Comparison of ENCODE assay signal across 7 mouse cellular contexts in the genomic region with DNA sequence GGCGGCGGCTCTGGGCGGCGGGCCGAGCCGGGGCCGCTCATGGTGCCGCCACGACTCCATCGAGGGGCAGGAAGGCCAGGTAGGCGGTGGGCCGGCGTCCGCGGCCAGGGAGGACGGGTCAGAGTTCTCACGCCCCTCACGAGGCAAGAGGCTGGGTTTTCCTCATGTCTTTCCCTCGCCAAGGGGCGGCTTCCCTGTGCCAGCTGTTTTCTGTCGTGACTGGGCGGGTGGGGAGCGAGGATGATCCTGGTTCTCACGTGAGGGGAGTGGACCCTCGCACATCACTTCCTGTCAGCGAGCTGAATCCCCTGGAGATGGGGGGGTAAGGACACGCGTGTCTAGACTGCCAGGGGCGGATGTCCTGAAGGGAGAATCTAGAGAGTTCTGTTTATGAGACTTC. TPM values are rescaled to one million over a fixed set of nuclear protein-coding genes. Genes with fewer than 3 reads are reported as not detected.
DNase-seq lines count a peak whose midpoint lies in the region; ATAC-seq and TF ChIP-seq lines count a peak whose summit lies in the region.

No protein-coding gene starts in this region.

- peak; percentile 4; the same call in 1 of the 2 replicates for ATAC-seq in heart, embryonic 14.5 days (ENCODE audit: insufficient number of reproducible peaks, insufficient read depth, low FRiP score, low read depth)
- ATAC-seq in stomach, embryonic 14.5 days (ENCODE audit: insufficient number of reproducible peaks, insufficient read depth, low FRiP score, low read depth) = peak; percentile 26; the same call in 1 of the 2 replicates

- 15% methylated on average over 29 of the region's 29 CpGs for WGBS in thymus, adult 2 months
- under 1% methylated on average over 29 of the region's 29 CpGs for WGBS in embryonic facial prominence, embryonic 10.5 days
- under 1% methylated on average over 28 of the region's 29 CpGs for WGBS in heart, embryonic 14.5 days
- WGBS in stomach, embryonic 14.5 days = under 1% methylated on average over 28 of the region's 29 CpGs

- TF ChIP-seq CTCF in thymus, adult 2 months (IDR thresholded peaks at IDR 0.05; ENCODE audit: borderline replicate concordance, control insufficient read depth, extremely low read depth, insufficient read depth, low read length, poor library complexity) = no peak

- H3K4me3 ChIP-seq in thymus, adult 2 months (ENCODE audit: control insufficient read depth, insufficient read depth, low read length) = peak overlapping the region; percentile 54
- H3K4me3 ChIP-seq in embryonic facial prominence, embryonic 10.5 days = peak overlapping the region; percentile 87
- H3K4me3 ChIP-seq in heart, embryonic 14.5 days (ENCODE audit: control insufficient read depth in 1 of 2, insufficient read depth in 1 of 2, low read depth in 1 of 2, low read length in 2 of 2) = peak overlapping the region; percentile 75 to 87
- peak overlapping the region; percentile 98 for H3K4me3 ChIP-seq in megakaryocyte, embryonic 14.5 days (replicated peaks)
- peak overlapping the region; percentile 80 for H3K4me3 ChIP-seq in stomach, embryonic 14.5 days (ENCODE audit: low read depth, low read length)

- no peaks in the 10 kb centered on the region for H3K9me3 ChIP-seq in embryonic facial prominence, embryonic 10.5 days
- no peaks in the 10 kb centered on the region for H3K9me3 ChIP-seq in heart, embryonic 14.5 days (ENCODE audit: control insufficient read depth, low read length)
- no peaks in the 10 kb centered on the region for H3K9me3 ChIP-seq in megakaryocyte, embryonic 14.5 days
- no peaks in the 10 kb centered on the region for H3K9me3 ChIP-seq in stomach, embryonic 14.5 days (ENCODE audit: control insufficient read depth, low read depth, low read length)

- peak overlapping the region; percentile 85 for H3K4me2 ChIP-seq in heart, embryonic 14.5 days (ENCODE audit: low read length)
- peak overlapping the region; percentile 59 for H3K4me2 ChIP-seq in stomach, embryonic 14.5 days (replicated peaks; ENCODE audit: low read depth, low read length)

- H3K4me1 ChIP-seq in thymus, adult 2 months (replicated peaks; ENCODE audit: control insufficient read depth, insufficient read depth, low read length) = peaks cover 10% of the 10 kb centered on the region
- H3K4me1 ChIP-seq in embryonic facial prominence, embryonic 10.5 days = peaks cover 15% of the 10 kb centered on the region
- peaks cover 6 to 15% of the 10 kb centered on the region in 2 experiments for H3K4me1 ChIP-seq in heart, embryonic 14.5 days (ENCODE audit: control insufficient read depth in 2 of 2, insufficient read depth in 2 of 2, low read length in 2 of 2)
- H3K4me1 ChIP-seq in megakaryocyte, embryonic 14.5 days = peaks cover 36% of the 10 kb centered on the region
- peaks cover 13% of the 10 kb centered on the region for H3K4me1 ChIP-seq in stomach, embryonic 14.5 days (ENCODE audit: control insufficient read depth, insufficient read depth, low read length)

- DNase-seq in thymus, adult 2 months = peak; percentile 9
- no peak for DNase-seq in thymus, postnatal 10 days (ENCODE audit: low spot score in 2 of 2)
- DNase-seq in embryonic facial prominence, embryonic 10.5 days (ENCODE audit: low spot score) = no peak
- DNase-seq in left cerebral cortex, postnatal 10 days (ENCODE audit: extremely low spot score in 1 of 2, low spot score in 2 of 2) = peak; percentile 63 to 85

- no peak overlapping the region for H3K27ac ChIP-seq in thymus, adult 2 months (ENCODE audit: control insufficient read depth, insufficient read depth, low read length)
- peak overlapping the region; percentile 90 for H3K27ac ChIP-seq in embryonic facial prominence, embryonic 10.5 days (replicated peaks)
- peak overlapping the region; percentile 88 to 91 for H3K27ac ChIP-seq in heart, embryonic 14.5 days (replicated peaks in 1 of 2; ENCODE audit: control insufficient read depth in 1 of 2, insufficient read depth in 1 of 2, low read depth in 2 of 2, low read length in 2 of 2)
- H3K27ac ChIP-seq in stomach, embryonic 14.5 days (ENCODE audit: low read length) = peak overlapping the region; percentile 95

- no peaks in the 10 kb centered on the region for H3K36me3 ChIP-seq in thymus, adult 2 months (ENCODE audit: control insufficient read depth, insufficient read depth, low read length)
- no peaks in the 10 kb centered on the region for H3K36me3 ChIP-seq in embryonic facial prominence, embryonic 10.5 days (replicated peaks)
- H3K36me3 ChIP-seq in heart, embryonic 14.5 days (ENCODE audit: control insufficient read depth, insufficient read depth, low read length) = peaks cover 32% of the 10 kb centered on the region
- peaks cover 32% of the 10 kb centered on the region for H3K36me3 ChIP-seq in megakaryocyte, embryonic 14.5 days (replicated peaks; ENCODE audit: low read length)
- H3K36me3 ChIP-seq in stomach, embryonic 14.5 days (ENCODE audit: control insufficient read depth, insufficient read depth, low read length) = peaks cover 2% of the 10 kb centered on the region; the same call in 1 of the 2 replicates

- no peak for TF ChIP-seq POLR2A in thymus, adult 2 months (IDR thresholded peaks at IDR 0.05; ENCODE audit: control insufficient read depth, extremely low read depth, insufficient read depth, low read length, poor library complexity)

- intact Hi-C loops in left cerebral cortex, postnatal 10 days (cut with DNase I) = loop anchor here (2.0 to 5.0 kb wide), 2 partner anchors 126 to 159 kb away; a partner anchor contains a TSS

- no peaks in the 10 kb centered on the region; the same call in 1 of the 2 replicates for H3K27me3 ChIP-seq in thymus, adult 2 months (ENCODE audit: control insufficient read depth, insufficient read depth, low read length)
- H3K27me3 ChIP-seq in embryonic facial prominence, embryonic 10.5 days (replicated peaks; ENCODE audit: low read depth, poor library complexity, severe bottlenecking) = no peaks in the 10 kb centered on the region
- no peaks in the 10 kb centered on the region for H3K27me3 ChIP-seq in heart, embryonic 14.5 days (ENCODE audit: control insufficient read depth, insufficient read depth, low read length)
- H3K27me3 ChIP-seq in megakaryocyte, embryonic 14.5 days (replicated peaks) = no peaks in the 10 kb centered on the region
- no peaks in the 10 kb centered on the region for H3K27me3 ChIP-seq in stomach, embryonic 14.5 days (ENCODE audit: control insufficient read depth, insufficient read depth, low read length)

- H3K9ac ChIP-seq in heart, embryonic 14.5 days (ENCODE audit: low read length) = peak overlapping the region; percentile 93
- H3K9ac ChIP-seq in stomach, embryonic 14.5 days (replicated peaks; ENCODE audit: low read depth, low read length) = peak overlapping the region; percentile 92

RNA-seq across cellular contexts. Expression of a gene that starts 0.8 kb away (rescaled TPM):
- 3.8 and 5.5 TPM in 2 replicates for polyA plus RNA-seq in thymus, adult 2 months (2012; rRNA removed)
- polyA plus RNA-seq in embryonic facial prominence, embryonic 10.5 days (2016; fragmentation: Nextera tagmentation; extraction: Ambion mirVana) = 21.4 and 21.7 TPM in 2 replicates
- 88.4 and 89.9 TPM in 2 replicates for polyA plus RNA-seq in heart, embryonic 14.5 days (2014; fragmentation: Nextera tagmentation; extraction: Ambion mirVana)
- 10 to 100 TPM; 30.3 to 32.4 TPM for total RNA-seq in left cerebral cortex, postnatal 10 days (2021)
- 0.61 and 0.91 TPM in 2 replicates for polyA plus RNA-seq in megakaryocyte, embryonic 14.5 days (2012; ENCODE audit: insufficient read depth, low replicate concordance)
- polyA plus RNA-seq in stomach, embryonic 14.5 days (2014; fragmentation: Nextera tagmentation; extraction: Ambion mirVana) = 61.8 and 62.5 TPM in 2 replicates

Comparison
In these comparisons a context has a peak if more than half of its experiments do, and no peak if none do; other contexts are left out.
1. DNase-seq: peak in thymus, adult 2 months (single experiment) and left cerebral cortex, postnatal 10 days (2 of 2); none in thymus, postnatal 10 days (0 of 2) and embryonic facial prominence, embryonic 10.5 days (single experiment).
2. Peak in every context shown above with its lines, with median percentiles within 50 percentile points of each other: H3K4me3 ChIP-seq.